In genomic region chr3:129218371-129218921, GRCm38 (mm10) we compare ENCODE assay signal across 8 mouse cellular contexts. TPM values are rescaled to one million over a fixed set of nuclear protein-coding genes. Genes with fewer than 3 reads are reported as not detected.
A peak's percentile ranks its signal among the peaks of the same experiment; 100 is the strongest.
DNase-seq lines count a peak whose midpoint lies in the region; ATAC-seq and TF ChIP-seq lines count a peak whose summit lies in the region.
"Had no signal": no experiment of that assay in that cellular context is flagged by ENCODE, and none has a peak within 500 bp of the region (broad histone marks: within the 10 kb centered on the region; RNA-seq: fewer than 3 reads in every experiment).

No protein-coding gene starts in this region.

- no peak for TF ChIP-seq POLR2A in cerebellum, adult 2 months (IDR thresholded peaks at IDR 0.05; ENCODE audit: borderline replicate concordance, insufficient read depth, low read length)

- no peak overlapping the region for H3K9ac ChIP-seq in kidney, embryonic 16.5 days (replicated peaks; ENCODE audit: low read length)
- H3K9ac ChIP-seq in intestine, postnatal 0 days (ENCODE audit: low read depth, low read length), result peak overlapping the region; percentile 72

- ATAC-seq in kidney, embryonic 16.5 days (ENCODE audit: low FRiP score, low TSS enrichment), result no peak
- ATAC-seq in intestine, postnatal 0 days, result no peak
- ATAC-seq: activated CD4-positive, CD25-positive, alpha-beta regulatory T cell, adult 4 months had no signal

- 0 out of 2 replicates have a peak overlapping the region, but pooled peaks have one; percentile 5 for H3K4me2 ChIP-seq in kidney, embryonic 16.5 days (replicated peaks; ENCODE audit: low read depth, low read length)
- H3K4me2 ChIP-seq in intestine, postnatal 0 days (replicated peaks; ENCODE audit: low read depth), result peak overlapping the region; percentile 94

- under 1% methylated on average over 41 of the region's 41 CpGs for WGBS in kidney, embryonic 16.5 days
- WGBS in embryonic facial prominence, embryonic 10.5 days, result under 1% methylated on average over 41 of the region's 41 CpGs
- 20% methylated on average over 41 of the region's 41 CpGs for WGBS in intestine, postnatal 0 days
- WGBS in cerebellum, adult 2 months, result 2% methylated on average over 41 of the region's 41 CpGs

- DNase-seq in kidney, adult 11 months, result no peak
- peak; percentile 76 for DNase-seq in embryonic facial prominence, embryonic 10.5 days (ENCODE audit: low spot score)
- peak; percentile 65 for DNase-seq in skeletal muscle tissue, adult 2 months (ENCODE audit: low read depth, low spot score)
- DNase-seq in cerebellum, adult 2 months, result no peak
- no peak for DNase-seq in thymus, postnatal 0 days (ENCODE audit: low spot score)

- no peaks in the 10 kb centered on the region for H3K36me3 ChIP-seq in kidney, embryonic 16.5 days (ENCODE audit: insufficient read depth, low read length)
- H3K36me3 ChIP-seq in embryonic facial prominence, embryonic 10.5 days (replicated peaks), result no peaks in the 10 kb centered on the region
- H3K36me3 ChIP-seq in intestine, postnatal 0 days (ENCODE audit: control insufficient read depth, insufficient read depth), result no peaks in the 10 kb centered on the region

- no peaks in the 10 kb centered on the region for H3K9me3 ChIP-seq in kidney, embryonic 16.5 days (ENCODE audit: low read length)
- no peaks in the 10 kb centered on the region for H3K9me3 ChIP-seq in embryonic facial prominence, embryonic 10.5 days
- no peaks in the 10 kb centered on the region for H3K9me3 ChIP-seq in intestine, postnatal 0 days (ENCODE audit: control insufficient read depth)

- H3K4me3 ChIP-seq in kidney, embryonic 16.5 days (ENCODE audit: low read length), result peak overlapping the region; percentile 14; the same call in 1 of the 2 replicates
- H3K4me3 ChIP-seq in embryonic facial prominence, embryonic 10.5 days, result peak overlapping the region; percentile 64
- peak overlapping the region; percentile 76 for H3K4me3 ChIP-seq in intestine, postnatal 0 days (ENCODE audit: low read depth, low read length)
- H3K4me3 ChIP-seq in cerebellum, adult 2 months (replicated peaks; ENCODE audit: insufficient read depth, low read depth, low read length), result no peak overlapping the region

- TF ChIP-seq CTCF in intestine, postnatal 0 days (IDR thresholded peaks at IDR 0.05; ENCODE audit: low read depth), result no peak
- TF ChIP-seq CTCF in cerebellum, adult 2 months (IDR thresholded peaks at IDR 0.05; ENCODE audit: borderline replicate concordance, insufficient read depth, low read depth, low read length), result no peak

- H3K27ac ChIP-seq in kidney, embryonic 16.5 days (ENCODE audit: low read length), result no peak overlapping the region
- peak overlapping the region; percentile 57 for H3K27ac ChIP-seq in embryonic facial prominence, embryonic 10.5 days (replicated peaks)
- peak overlapping the region; percentile 35 for H3K27ac ChIP-seq in intestine, postnatal 0 days (ENCODE audit: low read depth, low read length)
- no peak overlapping the region for H3K27ac ChIP-seq in cerebellum, adult 2 months (ENCODE audit: insufficient read depth, low read length)

- H3K27me3 ChIP-seq in kidney, embryonic 16.5 days (ENCODE audit: insufficient read depth, low read length), result peaks cover 90% of the 10 kb centered on the region
- H3K27me3 ChIP-seq in embryonic facial prominence, embryonic 10.5 days (replicated peaks; ENCODE audit: low read depth, poor library complexity, severe bottlenecking), result peaks cover 100% of the 10 kb centered on the region
- peaks cover 17% of the 10 kb centered on the region for H3K27me3 ChIP-seq in intestine, postnatal 0 days (replicated peaks; ENCODE audit: control insufficient read depth, insufficient read depth, low read length)
- H3K27me3 ChIP-seq in cerebellum, adult 2 months (ENCODE audit: control insufficient read depth, insufficient read depth, low read length), result peaks cover 24% of the 10 kb centered on the region; the same call in 1 of the 2 replicates

- H3K4me1 ChIP-seq in kidney, embryonic 16.5 days (ENCODE audit: insufficient read depth, low read length), result peaks cover 11% of the 10 kb centered on the region
- peaks cover 48% of the 10 kb centered on the region for H3K4me1 ChIP-seq in embryonic facial prominence, embryonic 10.5 days
- H3K4me1 ChIP-seq in intestine, postnatal 0 days (replicated peaks; ENCODE audit: control insufficient read depth, insufficient read depth, low read length), result no peaks in the 10 kb centered on the region
- H3K4me1 ChIP-seq in cerebellum, adult 2 months (ENCODE audit: control insufficient read depth, insufficient read depth, low read length), result 0 out of 2 replicates have a peak, but pooled peaks cover 2% of the 10 kb centered on the region

RNA-seq across cellular contexts. Expression of gene Pitx2, which starts 18.8 kb away (rescaled TPM):
- polyA plus RNA-seq in kidney, embryonic 16.5 days (2015; fragmentation: Nextera tagmentation; extraction: Ambion mirVana), result 7.2 and 10.3 TPM in 2 replicates
- polyA plus RNA-seq in embryonic facial prominence, embryonic 10.5 days (2016; fragmentation: Nextera tagmentation; extraction: Ambion mirVana), result 41.4 and 43.8 TPM in 2 replicates
- polyA plus RNA-seq in intestine, postnatal 0 days (2015; fragmentation: Nextera tagmentation; extraction: Ambion mirVana), result 12.3 and 18.3 TPM in 2 replicates
- polyA plus RNA-seq in cerebellum, adult 2 months (2012; rRNA removed), result 0.25 TPM in 1 of 2 replicates, not detected in the other
- 0.20 and 0.40 TPM in 2 replicates for polyA plus RNA-seq in thymus, postnatal 0 days (2015; fragmentation: Nextera tagmentation; extraction: Ambion mirVana)
- polyA plus RNA-seq: activated CD4-positive, CD25-positive, alpha-beta regulatory T cell, adult 4 months had no signal

Comparison
In these comparisons a context has a peak if more than half of its experiments do, and no peak if none do; other contexts are left out.
1. H3K27ac ChIP-seq: peak in embryonic facial prominence, embryonic 10.5 days (single experiment) and intestine, postnatal 0 days (single experiment); none in kidney, embryonic 16.5 days (single experiment) and cerebellum, adult 2 months (single experiment).
2. DNase-seq: peak in embryonic facial prominence, embryonic 10.5 days (single experiment) and skeletal muscle tissue, adult 2 months (single experiment); none in kidney, adult 11 months (single experiment), cerebellum, adult 2 months (0 of 2) and thymus, postnatal 0 days (single experiment).